Mouse (Mus musculus): ENCODE results near the gene Clmn.

DNA sequence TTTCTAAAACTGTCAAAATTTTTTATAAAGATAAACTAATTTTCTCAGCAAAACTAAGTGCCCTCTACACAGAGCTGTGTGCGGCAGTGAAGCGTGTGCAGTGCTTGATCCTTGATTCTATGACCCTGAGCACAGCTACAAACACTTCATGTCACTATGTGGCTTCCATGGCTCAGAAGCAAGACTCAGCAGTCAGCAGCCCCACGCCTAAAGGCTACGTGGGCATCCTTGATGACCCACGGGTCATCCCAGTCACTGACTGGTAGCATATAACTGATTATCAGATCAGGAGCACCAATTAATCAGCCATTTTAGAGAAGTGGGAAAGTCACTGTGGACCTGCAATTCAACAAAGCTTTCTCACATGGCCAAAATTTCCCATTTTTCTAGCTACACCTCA, 117.6 kb downstream of the Clmn start:
- TF ChIP-seq CTCF (IDR thresholded peaks at IDR 0.05) (no peak), EP300 (IDR thresholded peaks at IDR 0.05) (no peak)
